Mouse (Mus musculus) myocyte (in vitro differentiated cells): Measurements from ENCODE around the gene Spata32. TPM values are rescaled to one million over a fixed set of nuclear protein-coding genes. Genes with fewer than 3 reads are reported as not detected.

Source experiments
- H3K27me3 ChIP-seq: one replicate; pipeline ENCODE4 v1.6.1; 2011; ENCODE audit not compliant: control insufficient read depth, insufficient read depth, insufficient read length
- H3K36me3 ChIP-seq: one replicate; pipeline ENCODE4 v1.6.1; 2011; ENCODE audit not compliant: control insufficient read depth, insufficient read depth
- H3K4me2 ChIP-seq: one replicate; pipeline ENCODE4 v1.6.1; 2011; ENCODE audit warnings: low read depth, control low read depth
- H3K4me3 ChIP-seq: one replicate; pipeline ENCODE4 v1.5.1; 2011; ENCODE audit warnings: mild to moderate bottlenecking, control low read depth, moderate library complexity
- H3K79me2 ChIP-seq: one replicate; pipeline ENCODE4 v1.6.1; 2011; ENCODE audit not compliant: control insufficient read depth, insufficient read depth
- H3ac ChIP-seq: one replicate; pipeline ENCODE4 v1.6.1; 2011; ENCODE audit not compliant: control insufficient read depth, insufficient read length
- CEBPB ChIP-seq: IDR thresholded peaks from 2 replicates; pipeline ENCODE4 v1.6.1; 2011; ENCODE audit warnings: mild to moderate bottlenecking, moderate library complexity; ENCODE audit not compliant: poor library complexity, insufficient read depth, severe bottlenecking
- E2F4 ChIP-seq: IDR thresholded peaks from one replicate; pipeline ENCODE4 v1.6.1; 2011; ENCODE audit warnings: mild to moderate bottlenecking, control low read depth, moderate library complexity; ENCODE audit not compliant: insufficient read depth
- MAX ChIP-seq: IDR thresholded peaks from one replicate; pipeline ENCODE4 v1.6.1; 2011; ENCODE audit warnings: low read depth, mild to moderate bottlenecking, control low read depth
- MYOD1 ChIP-seq, 3 experiments: IDR thresholded peaks; one replicate each; pipeline ENCODE4 v1.6.1; 2011; ENCODE audit warnings: control low read depth in 2 of 3, low read depth in 2 of 3, mild to moderate bottlenecking in 2 of 3, moderate library complexity in 1 of 3; ENCODE audit not compliant: insufficient read length in 2 of 3, control insufficient read depth in 1 of 3
- MYOG ChIP-seq, 3 experiments: IDR thresholded peaks; one replicate each; pipeline ENCODE4 v1.6.1; 2011; ENCODE audit warnings: control low read depth in 2 of 3, low read depth in 2 of 3, mild to moderate bottlenecking in 2 of 3; ENCODE audit not compliant: insufficient read length in 2 of 3, control insufficient read depth in 1 of 3, insufficient read depth in 1 of 3
- POLR2A ChIP-seq: IDR thresholded peaks from one replicate; pipeline ENCODE4 v1.6.1; 2011; ENCODE audit warnings: low read depth, mild to moderate bottlenecking, control low read depth, moderate library complexity; ENCODE audit not compliant: insufficient read length
- POLR2AphosphoS2 ChIP-seq: IDR thresholded peaks from one replicate; pipeline ENCODE4 v1.6.1; 2011; ENCODE audit warnings: low read depth, control low read depth; ENCODE audit not compliant: insufficient read length
- REST ChIP-seq: IDR thresholded peaks from one replicate; pipeline ENCODE4 v1.6.1; 2011; ENCODE audit warnings: mild to moderate bottlenecking, control low read depth, moderate library complexity; ENCODE audit not compliant: insufficient read depth, insufficient read length
- SRF ChIP-seq: IDR thresholded peaks from one replicate; pipeline ENCODE4 v1.6.1; 2011; ENCODE audit warnings: low read depth; ENCODE audit not compliant: control insufficient read depth, insufficient read length
- TCF12 ChIP-seq: IDR thresholded peaks from one replicate; pipeline ENCODE4 v1.6.1; 2011; ENCODE audit warnings: mild to moderate bottlenecking, control low read depth; ENCODE audit not compliant: poor library complexity, insufficient read depth, severe bottlenecking
- TCF3 ChIP-seq: IDR thresholded peaks from one replicate; pipeline ENCODE4 v1.6.1; 2011; ENCODE audit warnings: low read depth, control low read depth; ENCODE audit not compliant: insufficient read length
- USF1 ChIP-seq: IDR thresholded peaks from one replicate; pipeline ENCODE4 v1.6.1; 2011; ENCODE audit warnings: low read depth, mild to moderate bottlenecking, control low read depth, moderate library complexity
- polyA plus RNA-seq: library from polyadenylated mRNA; unstranded; fragments of >200 nt; fragmentation: generic; extraction: Trizol; gene quantifications from one replicate; pipeline ENCODE4 v1.2.1, GENCODE M21; 2012; ENCODE audit warnings: missing spikeins

Gene Spata32
- polyA plus RNA-seq, 1 experiment = 0.04 TPM

GRCm38 (mm10) chr11:103198911-103199803, 19.1 kb downstream of the Spata32 start:
- no peak overlapping the region for H3ac ChIP-seq
- peaks cover 22% of the 10 kb centered on the region for H3K27me3 ChIP-seq
- no peak overlapping the region for H3K4me3 ChIP-seq
- H3K36me3 ChIP-seq = no peaks in the 10 kb centered on the region
- TF ChIP-seq MYOG (IDR thresholded peaks at IDR 0.05; ENCODE audit: control insufficient read depth in 1 of 3, insufficient read depth in 1 of 3, insufficient read length in 2 of 3, low read depth in 2 of 3) (no peak), REST (no peak), POLR2AphosphoS2 (no peak), USF1 (no peak), E2F4 (no peak)
- H3K79me2 ChIP-seq = no peaks in the 10 kb centered on the region
- no peak overlapping the region for H3K4me2 ChIP-seq

DNA sequence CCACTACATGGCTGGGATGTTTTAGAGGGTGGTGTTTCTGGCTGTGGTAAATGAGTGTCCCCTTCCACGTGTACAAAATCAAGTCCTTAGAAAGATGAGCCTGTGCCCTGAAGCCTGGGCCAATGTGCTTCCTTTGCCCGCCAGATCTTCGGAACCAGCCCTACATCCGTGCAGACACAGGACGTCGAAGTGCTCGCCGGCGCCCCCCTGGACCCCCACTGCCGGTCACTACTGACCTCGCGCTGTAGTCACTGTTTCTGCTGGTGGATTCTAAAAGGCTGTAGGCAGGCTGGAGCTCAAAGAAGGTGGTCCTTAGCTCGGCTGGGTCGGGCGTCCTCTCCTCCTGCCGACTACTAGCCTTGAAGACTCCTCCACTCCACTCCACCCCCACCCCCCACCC, 19.9 kb downstream of the Spata32 start:
- H3ac ChIP-seq = no peak overlapping the region
- no peak overlapping the region for H3K4me3 ChIP-seq
- no peaks in the 10 kb centered on the region for H3K36me3 ChIP-seq
- no peak overlapping the region for H3K4me2 ChIP-seq
- TF ChIP-seq MYOD1 (IDR thresholded peaks at IDR 0.05; ENCODE audit: control insufficient read depth in 1 of 3, insufficient read length in 2 of 3, low read depth in 2 of 3) (no peak), REST (no peak), CEBPB (no peak), TCF3 (no peak), SRF (no peak), TCF12 (no peak), POLR2A (no peak)
- no peaks in the 10 kb centered on the region for H3K79me2 ChIP-seq
- H3K27me3 ChIP-seq = peaks cover 22% of the 10 kb centered on the region

GRCm38 (mm10) chr11:103197340-103197739, 20.9 kb downstream of the Spata32 start:
- TF ChIP-seq SRF (no peak), E2F4 (no peak), TCF12 (no peak), TCF3 (no peak), POLR2AphosphoS2 (no peak), MAX (no peak), MYOD1 (IDR thresholded peaks at IDR 0.05; ENCODE audit: control insufficient read depth in 1 of 3, insufficient read length in 2 of 3, low read depth in 2 of 3) (no peak), USF1 (no peak), REST (no peak)
- peaks cover 22% of the 10 kb centered on the region for H3K27me3 ChIP-seq

DNA sequence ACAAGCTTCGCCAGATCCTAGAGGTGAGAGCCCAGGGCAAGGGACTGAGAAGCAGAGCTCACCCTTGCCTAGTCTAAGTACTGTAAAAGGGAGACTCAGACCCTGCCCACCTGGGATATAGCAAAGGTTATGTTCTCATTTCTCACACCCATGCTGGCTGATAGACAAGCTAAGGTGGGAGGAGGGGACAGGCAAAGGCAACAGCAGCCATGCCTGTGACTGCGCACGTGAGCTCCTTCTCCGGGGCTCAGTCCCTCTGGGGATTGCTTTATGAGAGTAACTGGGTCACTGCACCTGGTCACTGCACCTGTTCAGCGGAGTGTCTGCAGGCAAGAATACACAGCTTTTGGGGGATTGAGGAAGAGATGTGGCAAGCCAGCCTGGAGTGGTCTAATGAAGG, 22.6 kb downstream of the Spata32 start:
- H3K4me2 ChIP-seq = no peak overlapping the region
- H3K36me3 ChIP-seq = no peaks in the 10 kb centered on the region
- H3K4me3 ChIP-seq = no peak overlapping the region
- no peak overlapping the region for H3ac ChIP-seq
- peaks cover 22% of the 10 kb centered on the region for H3K27me3 ChIP-seq
- TF ChIP-seq MYOD1 (IDR thresholded peaks at IDR 0.05; ENCODE audit: control insufficient read depth in 1 of 3, insufficient read length in 2 of 3, low read depth in 2 of 3) (no peak), CEBPB (no peak), MYOG (IDR thresholded peaks at IDR 0.05; ENCODE audit: control insufficient read depth in 1 of 3, insufficient read depth in 1 of 3, insufficient read length in 2 of 3, low read depth in 2 of 3) (no peak), POLR2AphosphoS2 (no peak), MAX (no peak), TCF3 (no peak), E2F4 (no peak), POLR2A (no peak), USF1 (no peak), SRF (no peak), REST (no peak), TCF12 (no peak)
- no peaks in the 10 kb centered on the region for H3K79me2 ChIP-seq

More at GRCm38 (mm10) chr11:103197340-103197739, 20.9 kb downstream of the Spata32 start:
- H3K4me2 ChIP-seq = no peak overlapping the region
- H3K4me3 ChIP-seq = no peak overlapping the region
- H3K36me3 ChIP-seq = no peaks in the 10 kb centered on the region
- no peak overlapping the region for H3ac ChIP-seq
- no peaks in the 10 kb centered on the region for H3K79me2 ChIP-seq

- Histone ChIP-seq H3K4me2 (no peak overlapping the region), H3K4me3 (no peak overlapping the region), H3ac (no peak overlapping the region), H3K27me3 (peaks cover 22% of the 10 kb centered on the region), H3K79me2 (no peaks in the 10 kb centered on the region), H3K36me3 (no peaks in the 10 kb centered on the region)
- no peak for TF ChIP-seq POLR2A
- TF ChIP-seq TCF12 = no peak
- no peak for TF ChIP-seq CEBPB
- no peak for TF ChIP-seq POLR2AphosphoS2
- TF ChIP-seq REST = no peak
- no peak for TF ChIP-seq USF1
- no peak for TF ChIP-seq TCF3
- TF ChIP-seq MYOG (IDR thresholded peaks at IDR 0.05; ENCODE audit: control insufficient read depth in 1 of 3, insufficient read depth in 1 of 3, insufficient read length in 2 of 3, low read depth in 2 of 3) = no peak
- TF ChIP-seq SRF = no peak
- TF ChIP-seq MYOD1 (IDR thresholded peaks at IDR 0.05; ENCODE audit: control insufficient read depth in 1 of 3, insufficient read length in 2 of 3, low read depth in 2 of 3) = no peak
- no peak for TF ChIP-seq MAX
- TF ChIP-seq E2F4 = no peak
Measured at GRCm38 (mm10) chr11:103195236-103195635, 23.0 kb downstream of the Spata32 start.
